Mouse (Mus musculus): Measurements from ENCODE around the gene Ak1.

Ak1 gene

DNA sequence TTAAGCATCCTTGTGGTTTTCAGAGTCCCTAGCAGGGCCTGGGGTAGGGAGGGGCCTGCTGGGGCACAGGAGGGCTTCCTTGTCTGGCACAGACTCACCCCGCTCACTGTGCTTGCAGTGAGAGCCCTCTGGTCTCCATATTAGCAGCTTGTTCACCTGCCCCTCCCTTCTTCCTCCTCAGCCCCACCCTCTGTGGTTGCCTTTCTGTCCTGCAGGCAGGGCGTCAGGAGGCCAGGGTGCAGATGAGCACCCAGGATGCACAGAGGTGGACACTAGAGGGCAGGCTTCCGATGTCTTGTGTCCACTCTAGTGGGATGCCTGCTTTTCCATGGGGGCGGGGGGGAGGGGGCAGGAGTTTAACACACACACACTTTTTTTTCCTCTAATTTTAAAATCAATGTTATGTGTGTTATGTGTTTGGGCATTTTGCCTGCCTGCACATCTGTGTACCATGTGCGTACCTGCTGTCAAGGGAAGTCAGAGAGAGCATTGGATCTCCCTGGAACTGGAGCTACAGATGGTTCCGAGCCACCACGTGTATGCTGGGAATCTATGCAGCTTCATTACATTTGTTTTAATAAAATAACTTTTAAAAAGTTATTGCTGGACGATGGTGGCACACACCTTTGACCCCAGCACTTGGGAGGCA is 20.0 kb upstream of the Ak1 start:
- DNase-seq (ENCODE audit: low spot score) = peak; percentile 63

DNA sequence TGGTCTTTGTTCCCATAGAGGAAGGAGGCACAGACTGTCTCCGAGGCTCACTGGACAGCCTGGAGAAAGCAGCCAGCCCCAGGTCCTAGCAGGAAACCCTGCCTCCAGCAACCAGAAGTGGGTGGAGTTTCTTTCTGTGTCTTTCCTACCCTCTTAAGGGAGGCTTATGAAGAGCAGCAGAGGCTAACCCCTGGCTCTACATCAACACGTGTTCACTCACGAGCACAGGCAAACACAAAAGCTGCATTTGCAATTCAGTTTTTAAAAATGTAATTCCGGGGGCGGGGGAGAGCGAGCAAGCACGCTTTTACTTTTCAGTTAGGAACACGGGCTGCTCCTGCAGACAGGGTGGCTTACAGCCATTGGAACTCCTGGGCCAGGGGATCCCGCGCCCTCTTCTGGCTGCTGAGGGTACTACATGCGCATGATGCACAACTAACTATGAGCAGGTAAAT is 18.9 kb upstream of the Ak1 start:
- peak; percentile 91 for DNase-seq (ENCODE audit: low spot score)

DNA sequence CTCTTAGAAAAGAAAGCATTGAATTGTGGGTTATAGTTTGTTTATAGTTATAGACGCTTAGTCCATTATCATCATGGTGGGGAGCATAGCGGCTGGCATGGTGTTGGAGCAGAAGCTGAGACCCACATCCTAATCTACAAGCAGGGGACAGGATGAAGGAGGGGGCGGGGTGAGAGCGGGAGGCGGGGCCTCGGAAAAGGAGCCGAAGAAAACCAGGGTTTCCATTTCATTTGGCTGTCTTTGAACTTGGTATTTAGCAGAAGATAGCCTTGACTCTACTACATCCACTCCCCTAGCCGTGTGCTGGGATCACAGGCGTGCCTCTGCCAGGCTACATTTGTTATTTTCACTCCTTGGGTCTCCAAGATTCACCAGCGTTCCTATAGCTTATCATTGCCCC is 16.9 kb upstream of the Ak1 start:
- DNase-seq (ENCODE audit: low spot score) = no peak

DNA sequence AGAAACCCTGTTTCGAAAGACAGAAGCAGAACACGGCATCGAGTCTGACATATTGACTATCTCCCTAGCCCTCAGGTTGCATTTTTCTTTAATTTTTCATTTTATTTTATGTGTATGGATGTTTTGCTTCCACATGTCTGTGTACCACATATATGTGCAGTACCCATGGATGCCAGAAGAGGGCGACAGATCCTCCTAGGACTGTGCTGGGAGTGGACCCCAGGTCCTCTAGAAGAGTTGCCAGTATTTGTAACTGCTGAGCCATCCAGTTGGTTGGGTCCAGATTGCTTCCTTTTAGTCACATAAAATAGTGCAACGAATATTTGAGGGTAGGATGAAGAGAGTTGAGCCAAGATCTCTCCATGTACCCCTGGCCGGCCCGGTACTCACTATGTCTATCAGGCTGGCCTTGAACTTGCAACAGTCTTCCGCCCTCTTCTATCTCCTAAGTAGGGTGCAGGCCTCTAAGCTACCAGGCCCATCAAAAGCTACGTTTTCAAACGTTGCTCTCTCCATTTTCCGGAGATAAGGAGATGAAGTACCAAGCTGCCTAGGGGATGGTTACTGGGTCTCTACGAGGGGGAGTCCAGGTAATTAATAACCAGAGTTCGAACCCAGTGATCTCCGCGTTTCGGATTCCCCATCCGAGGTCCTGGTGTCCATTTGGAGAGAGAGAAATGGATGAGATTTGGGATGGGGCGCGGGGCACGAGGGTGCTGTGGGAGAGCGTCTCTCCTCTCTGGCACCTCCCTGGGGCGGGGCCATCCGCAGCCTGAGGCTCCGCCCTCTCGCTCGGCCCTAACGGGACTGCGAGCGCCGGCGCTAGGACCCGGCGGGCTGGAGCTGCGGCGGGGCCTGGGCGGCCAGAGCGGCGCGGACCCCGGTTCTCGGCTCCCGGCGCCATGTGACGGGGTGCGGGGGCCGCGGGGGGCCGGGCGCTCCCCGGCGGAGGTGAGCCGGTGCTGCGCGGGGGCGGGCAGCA is 15.1 kb upstream of the Ak1 start:
- peak; percentile 87 for DNase-seq (ENCODE audit: low spot score)

DNA sequence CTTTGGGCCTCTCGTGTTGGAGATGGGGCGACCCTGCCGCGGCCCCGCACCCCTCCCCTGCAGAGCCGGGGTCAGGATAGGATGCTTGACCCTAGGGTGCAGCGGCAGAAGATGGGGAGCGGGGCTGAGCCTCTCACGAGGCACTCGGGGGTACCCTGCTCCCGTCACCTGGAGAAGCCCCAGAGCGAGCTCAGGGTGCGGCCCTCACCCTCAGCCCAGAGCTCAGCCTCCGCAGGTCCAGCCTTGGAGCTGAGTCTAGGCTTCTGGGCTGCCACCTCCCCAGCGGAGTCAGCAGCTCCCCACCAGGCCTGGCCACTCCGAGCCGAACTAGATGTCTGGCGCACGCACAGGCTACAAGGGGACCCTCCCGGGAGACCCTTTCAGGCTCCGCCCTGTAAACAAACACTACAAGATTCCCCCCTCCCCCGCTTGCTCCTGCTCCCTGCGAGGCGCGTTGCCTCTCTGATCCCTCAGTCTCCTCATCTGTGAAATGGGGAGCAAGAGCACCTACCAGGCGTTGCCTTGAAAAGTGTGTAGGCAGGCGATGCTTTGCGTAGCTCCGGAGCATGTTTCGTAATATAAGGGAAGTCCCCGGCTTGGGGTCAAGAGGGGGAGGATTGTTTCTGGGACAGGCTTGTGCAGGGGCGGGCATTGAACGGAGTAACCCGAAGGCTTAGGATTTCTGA is 14.2 kb upstream of the Ak1 start:
- DNase-seq (ENCODE audit: low spot score) = peak; percentile 73

DNA sequence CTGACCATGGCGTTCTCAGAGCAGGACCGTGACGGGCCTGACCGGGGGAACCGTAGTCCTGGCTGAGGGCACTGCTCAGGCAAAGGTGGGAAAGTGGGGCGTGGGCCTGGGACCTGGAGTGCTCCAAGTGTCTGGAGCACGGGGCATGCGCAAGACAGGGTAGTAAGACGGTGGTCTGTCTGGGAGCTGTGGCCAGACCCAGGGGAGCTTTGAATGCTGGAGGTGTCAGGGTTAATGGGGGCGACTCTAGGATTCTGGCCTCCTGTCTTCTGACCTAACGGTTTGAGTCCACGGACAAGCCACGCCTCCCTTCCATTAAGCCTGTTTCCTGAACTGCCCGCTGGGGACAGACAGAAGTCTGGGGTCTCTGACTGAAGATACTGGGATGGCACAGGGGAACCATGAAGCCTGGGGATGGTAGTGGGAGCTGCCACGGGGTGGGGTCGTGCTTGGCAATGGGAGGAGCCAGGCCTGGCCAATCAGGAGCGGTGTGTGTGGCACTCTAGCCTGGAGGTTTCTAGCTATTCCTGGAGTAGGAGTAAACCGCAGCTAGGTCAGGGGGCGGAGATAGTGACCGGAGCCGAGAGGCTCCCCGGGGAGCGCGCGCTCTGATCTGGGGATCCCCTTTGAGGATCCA is 13.3 kb upstream of the Ak1 start:
- DNase-seq (ENCODE audit: low spot score) = peak; percentile 72

DNA sequence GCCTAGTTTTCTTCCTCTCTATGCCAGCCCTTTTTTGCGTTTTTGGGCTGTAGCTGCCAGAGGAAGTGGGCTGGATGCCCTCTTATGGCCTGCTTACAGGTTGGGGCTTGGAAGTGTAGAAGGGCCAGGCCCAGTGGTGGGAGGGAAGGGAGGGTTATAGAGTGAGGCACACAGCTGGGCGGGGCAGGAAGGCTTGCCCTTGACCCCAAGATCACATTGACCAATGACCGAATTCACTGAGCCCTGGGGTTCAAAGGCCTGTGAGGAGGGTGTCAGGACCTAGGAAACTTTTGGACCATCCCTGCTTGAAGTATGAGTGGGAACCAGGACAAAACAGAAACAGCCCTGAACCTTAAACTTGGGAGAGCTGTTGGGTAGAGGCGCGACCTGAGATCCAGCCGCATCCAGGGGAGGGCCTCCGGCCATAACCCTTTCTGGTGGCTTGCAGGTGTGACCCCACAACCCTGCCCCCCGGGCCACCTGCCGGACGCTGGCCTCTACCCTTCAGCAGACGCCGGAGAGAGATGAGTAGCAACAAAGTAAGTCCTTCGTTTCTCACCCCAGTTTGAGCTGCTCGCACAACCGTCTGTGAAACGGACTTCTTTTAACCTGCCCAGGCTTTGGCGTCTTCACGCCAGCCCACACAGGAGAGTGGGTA is 12.7 kb upstream of the Ak1 start:
- DNase-seq (ENCODE audit: low spot score) = no peak

DNA sequence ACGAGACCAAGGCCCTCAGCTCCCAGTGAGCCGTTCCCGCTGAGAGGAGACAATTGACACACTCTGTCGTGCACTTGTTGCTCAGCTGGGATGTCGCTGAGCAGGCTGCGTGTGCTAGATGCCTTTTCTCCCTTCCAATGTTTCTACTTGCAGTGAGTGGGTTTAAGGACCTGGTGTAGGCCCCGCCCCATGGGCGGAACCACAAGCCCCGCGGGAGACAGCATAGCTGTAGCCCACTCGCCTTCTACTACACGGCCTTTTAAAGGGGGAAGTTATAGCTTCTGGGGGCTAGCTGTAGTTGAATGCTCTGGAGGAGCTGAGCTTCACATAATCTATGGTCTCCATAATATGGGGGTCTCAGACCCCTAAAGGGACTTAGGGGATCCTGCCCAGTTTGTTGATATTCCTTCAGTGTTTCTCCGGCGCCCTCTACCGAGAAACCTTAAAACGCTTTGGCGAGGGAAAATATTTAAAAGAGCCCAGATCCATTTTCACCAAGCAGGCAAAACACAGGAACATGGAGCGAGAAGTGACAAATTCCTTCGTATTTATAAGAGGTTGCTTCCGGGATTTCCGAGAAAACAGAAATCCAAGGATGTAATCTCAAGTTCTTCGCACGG is 10.8 kb upstream of the Ak1 start:
- no peak for DNase-seq (ENCODE audit: low spot score)

DNA sequence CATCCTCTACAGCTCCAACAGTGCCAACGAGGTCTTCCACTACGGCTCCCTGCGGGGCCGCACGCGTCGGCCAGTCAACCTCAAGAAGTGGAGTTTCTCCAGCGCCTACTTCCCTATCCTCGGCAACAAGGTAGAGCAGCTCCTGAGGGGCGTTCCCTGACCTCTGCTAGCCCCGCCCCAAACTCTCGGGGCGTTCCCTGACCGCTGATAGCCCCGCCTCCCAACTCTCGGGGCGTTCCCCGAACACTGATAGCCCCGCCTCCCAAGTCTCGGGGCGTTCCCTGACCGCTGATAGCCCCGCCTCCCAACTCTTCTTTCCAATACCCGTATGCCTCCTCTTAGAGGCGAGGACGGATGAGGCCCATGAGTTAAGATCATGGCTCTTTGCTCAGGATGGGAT is 9.3 kb upstream of the Ak1 start:
- no peak for DNase-seq (ENCODE audit: low spot score)

DNA sequence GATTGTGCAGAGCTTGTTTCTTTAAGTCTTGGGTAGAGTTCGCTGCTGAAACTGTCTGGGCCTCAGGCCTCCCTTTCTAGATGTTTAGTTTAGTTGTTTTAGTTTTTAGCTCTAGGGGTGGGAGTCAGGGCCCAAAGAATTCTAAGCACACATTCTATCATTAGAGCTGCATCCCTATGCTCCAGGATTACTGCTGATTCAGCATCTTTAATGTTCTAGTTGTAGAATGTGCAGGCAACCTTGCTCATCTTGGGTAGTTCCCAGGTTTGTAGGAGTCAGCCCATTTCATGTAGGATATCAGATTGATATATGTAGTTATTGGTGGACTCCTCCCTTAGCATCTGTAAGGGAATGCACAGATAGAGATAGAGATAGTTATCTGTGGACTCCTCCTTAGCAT is 4.4 kb upstream of the Ak1 start:
- no peak for DNase-seq (ENCODE audit: low spot score)

DNA sequence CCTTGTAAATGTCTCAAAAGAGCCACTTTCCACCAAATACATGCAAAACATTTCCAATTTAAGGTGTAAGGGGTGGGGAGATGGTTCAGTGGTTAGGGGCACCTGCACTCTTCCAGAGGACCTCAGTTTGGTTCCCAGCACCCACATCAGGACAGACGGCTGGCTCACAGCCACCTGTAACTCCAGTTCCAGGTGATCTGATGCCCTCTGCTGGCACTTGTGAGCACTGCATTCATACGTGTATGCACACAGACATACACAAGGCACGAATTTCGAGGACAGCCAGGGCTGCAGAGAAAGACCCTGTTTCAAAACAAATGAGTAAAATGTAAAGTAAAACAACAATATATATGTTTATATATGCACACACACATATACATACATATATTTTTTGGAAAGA is 4.0 kb upstream of the Ak1 start:
- no peak for DNase-seq (ENCODE audit: low spot score)

DNA sequence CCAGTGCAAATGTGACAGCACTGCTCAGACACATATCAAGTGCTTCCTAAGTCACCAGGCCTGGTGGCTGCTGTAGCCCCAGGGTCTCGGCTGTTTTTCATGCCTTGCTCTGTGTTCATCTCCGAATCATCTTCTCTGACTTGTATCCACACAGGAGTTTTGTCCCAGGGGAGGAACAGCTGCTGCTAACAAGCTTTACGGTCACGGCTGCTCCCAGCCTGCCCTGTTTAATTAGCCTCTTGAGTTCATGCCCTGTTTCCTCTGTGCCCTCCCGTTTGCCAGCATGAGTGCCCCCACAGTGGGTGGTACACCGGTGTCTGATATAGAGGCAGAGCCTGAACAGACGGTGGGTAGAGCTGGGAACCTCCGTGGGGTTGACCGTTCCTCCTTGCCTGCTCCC is 3.5 kb upstream of the Ak1 start:
- no peak for DNase-seq (ENCODE audit: low spot score)

DNA sequence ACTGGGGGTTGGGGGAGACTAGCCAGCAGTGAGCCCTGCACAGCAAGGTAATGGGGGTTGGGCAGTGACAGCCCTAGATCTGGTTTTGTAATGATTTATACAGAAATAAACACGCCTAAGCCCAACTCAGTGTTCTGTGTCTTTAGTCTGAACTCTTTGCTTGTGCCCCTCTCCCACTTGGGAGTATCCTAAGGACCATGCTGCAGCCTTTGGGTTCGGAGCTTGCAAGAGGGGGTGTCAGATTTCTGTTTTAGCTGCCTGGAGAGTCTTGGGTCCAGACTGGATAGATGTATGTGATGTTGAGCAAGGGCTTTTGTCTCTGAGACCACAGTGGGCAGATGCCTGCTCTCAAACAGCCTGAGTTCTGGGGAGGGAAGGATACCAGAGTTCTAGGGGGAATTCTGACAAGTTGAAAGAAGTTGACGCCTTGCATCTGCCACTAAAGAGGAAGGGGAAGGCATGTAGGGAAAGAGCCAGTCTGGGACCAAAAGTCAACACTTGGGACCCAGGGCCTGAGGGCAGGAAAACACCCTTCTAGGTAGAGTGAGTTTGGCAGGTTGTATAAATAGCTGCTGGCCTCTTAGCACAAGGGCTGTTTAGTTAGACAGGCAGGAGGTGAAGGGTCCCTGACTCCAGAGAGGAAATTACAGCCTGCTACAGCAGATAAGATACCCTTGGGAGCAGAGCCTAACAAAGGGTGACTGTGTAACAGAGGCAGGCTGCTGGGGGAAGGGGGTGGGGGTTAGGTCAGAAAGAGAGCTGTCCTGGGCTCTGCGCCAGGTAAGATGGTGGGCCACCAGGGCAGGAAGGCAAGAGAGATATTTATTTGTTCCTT is 659 bp upstream of the Ak1 start:
- peak; percentile 55 for DNase-seq (ENCODE audit: low spot score)

DNA sequence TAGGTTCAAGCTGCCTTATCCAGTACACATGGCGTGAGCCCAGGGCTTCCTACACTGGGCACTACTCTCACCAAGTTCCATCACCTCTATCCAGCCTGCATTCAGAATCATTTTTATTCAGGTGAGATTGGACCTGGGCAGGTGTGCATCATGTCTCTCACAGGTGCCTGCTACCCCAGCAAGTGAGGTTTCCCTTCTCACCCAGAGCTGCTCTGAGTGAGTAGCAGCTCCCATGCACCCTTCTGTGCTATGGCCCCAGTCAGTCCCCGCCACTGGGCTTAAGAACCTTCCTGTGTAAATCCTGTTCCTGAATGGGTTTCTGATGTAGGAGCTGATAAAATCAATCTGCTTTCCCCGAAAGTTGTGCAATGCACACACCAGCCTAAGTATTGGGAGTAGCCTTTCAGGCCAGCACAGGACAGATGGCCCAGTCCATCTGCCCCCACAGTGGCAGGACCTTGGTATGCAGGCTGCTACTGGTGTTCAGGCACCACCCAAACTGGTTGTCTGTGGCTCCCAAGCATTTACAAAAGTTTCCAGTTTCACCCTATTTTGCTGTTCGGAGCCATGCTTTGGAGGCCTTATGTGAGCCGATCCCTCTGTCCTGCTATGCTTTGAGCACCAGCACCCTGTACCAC is 2.7 kb downstream of the Ak1 start:
- DNase-seq (ENCODE audit: low spot score) = no peak

DNA sequence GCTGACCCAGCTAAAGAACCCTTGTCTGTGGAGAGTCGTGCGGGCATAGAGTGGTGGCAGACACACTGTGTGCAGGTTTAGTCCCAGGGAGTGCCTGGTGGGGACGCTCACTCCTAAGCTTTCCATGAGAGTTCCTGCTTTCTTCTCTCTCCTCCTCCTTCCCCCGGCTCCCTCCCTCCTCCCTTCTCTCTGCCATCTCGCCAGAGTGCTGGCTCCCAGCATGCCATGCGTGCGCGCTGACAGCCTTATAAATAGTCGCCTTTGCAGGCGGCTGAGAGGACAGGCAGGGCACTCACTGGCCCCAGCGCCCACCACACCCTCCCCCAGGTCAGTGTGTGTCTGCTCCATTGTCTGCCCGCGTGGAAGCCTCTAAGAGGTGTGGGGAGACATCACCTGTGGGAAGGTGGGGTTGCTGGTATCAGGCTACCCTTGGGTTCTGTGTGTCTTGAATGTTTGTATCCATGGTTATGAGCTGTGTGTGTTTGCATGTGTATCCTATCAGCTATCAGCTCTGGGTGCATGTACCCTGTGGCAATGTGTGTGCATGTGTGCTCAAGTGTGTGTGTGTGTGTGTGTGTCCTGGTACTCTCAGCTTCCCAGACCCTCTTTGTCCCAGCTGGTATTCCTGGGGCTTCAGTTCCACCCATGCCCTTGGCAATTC is 3.8 kb downstream of the Ak1 start:
- DNase-seq (ENCODE audit: low spot score) = peak; percentile 71

DNA sequence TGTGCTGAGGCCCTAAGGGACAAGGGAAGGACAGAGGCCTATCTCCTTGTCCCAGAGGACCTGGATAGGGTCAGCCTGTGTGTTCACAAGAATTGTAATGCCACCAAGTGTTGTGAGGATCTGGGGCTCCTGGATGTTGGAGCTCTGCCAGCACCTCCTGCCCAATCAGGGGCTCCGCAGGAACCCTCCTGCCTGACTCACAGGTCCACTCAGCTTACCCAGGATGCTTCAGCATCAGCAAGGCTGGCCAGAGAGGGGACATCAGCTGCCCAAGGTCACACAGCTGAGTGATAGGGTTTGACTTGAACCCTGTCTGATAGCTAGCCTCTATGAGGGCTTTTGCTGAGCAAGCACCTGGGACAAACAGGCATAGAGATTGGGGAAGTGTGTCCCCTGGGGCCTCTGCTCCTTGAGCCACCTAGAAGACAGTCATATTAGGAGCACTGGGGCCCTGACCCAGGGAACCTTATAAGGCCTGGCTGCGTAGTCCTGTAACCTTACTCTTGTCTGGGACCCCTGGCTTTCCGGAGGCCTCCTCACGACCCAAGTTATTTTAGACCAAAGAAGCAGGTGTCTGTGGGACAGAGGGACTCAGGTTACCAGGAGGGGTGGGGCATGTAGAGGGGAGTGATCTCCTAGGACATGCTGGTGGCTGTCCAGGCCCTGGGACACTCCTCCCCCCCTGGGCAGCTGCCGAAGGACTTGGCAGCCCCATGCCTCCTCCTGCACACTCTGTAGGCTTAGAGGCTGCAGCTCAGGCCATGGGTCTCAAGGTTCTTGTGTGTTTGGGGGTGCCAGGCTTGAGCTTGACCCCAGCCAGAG is 4.5 kb downstream of the Ak1 start:
- no peak for DNase-seq (ENCODE audit: low spot score)

DNA sequence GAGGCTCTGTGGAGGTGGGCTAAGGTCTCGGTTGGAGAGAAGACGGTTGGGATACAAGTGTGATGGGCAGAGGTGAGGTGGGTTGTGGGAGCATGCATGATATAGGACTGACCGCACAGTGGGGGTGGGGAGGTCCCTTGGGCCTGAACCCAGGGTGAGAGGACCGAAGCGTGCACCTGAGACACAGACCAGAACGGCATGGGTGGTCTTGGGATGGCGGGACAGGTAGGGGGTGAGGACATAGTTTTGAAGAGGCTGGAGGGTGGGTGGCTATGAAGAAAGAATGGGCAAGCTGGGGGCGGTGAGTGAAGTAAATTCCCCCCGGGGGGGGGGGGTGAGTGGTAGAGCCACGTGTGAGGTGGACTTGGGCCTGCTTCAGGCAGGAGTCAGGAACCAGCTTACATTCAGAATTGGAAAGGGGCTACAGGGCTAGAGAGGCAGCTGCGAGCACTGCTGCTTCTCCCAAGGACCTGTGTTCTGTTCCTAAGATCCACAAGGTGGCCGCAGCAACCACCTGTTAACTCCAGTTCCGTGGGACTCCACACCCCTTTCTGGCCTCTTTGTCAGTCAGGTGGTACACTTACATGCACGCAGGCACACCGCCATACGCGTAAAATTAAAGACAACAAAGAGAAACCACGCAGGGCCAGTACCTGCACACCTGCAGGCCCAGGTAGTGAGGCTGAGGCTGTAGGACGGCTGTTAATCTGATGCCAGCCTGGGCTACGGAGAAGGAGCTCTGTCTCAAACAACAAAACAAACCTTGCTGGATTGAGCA is 5.9 kb downstream of the Ak1 start:
- DNase-seq (ENCODE audit: low spot score) = no peak
